Mouse (Mus musculus) urinary bladder, adult 2 months (tissue): Measurements from ENCODE around the gene Mcl1. TPM values are rescaled to one million over a fixed set of nuclear protein-coding genes. Genes with fewer than 3 reads are reported as not detected.
"Not testable (repeated sequence)": the region's sequence is repeated elsewhere in the genome, so short reads cannot be mapped to it uniquely, and the experiment has no call there.

Source experiments
- DNase-seq: peaks from one replicate; pipeline ENCODE4 v3.0.0; 2022; ENCODE audit warnings: low spot score
- polyA plus RNA-seq: library from polyadenylated mRNA; depleted of rRNA; stranded (reverse); fragments of >200 nt; gene quantifications from 2 replicates; pipeline ENCODE4 v1.2.3, GENCODE M21; 2012

The Mcl1 gene
- polyA plus RNA-seq, 1 experiment: 106 TPM

DNA sequence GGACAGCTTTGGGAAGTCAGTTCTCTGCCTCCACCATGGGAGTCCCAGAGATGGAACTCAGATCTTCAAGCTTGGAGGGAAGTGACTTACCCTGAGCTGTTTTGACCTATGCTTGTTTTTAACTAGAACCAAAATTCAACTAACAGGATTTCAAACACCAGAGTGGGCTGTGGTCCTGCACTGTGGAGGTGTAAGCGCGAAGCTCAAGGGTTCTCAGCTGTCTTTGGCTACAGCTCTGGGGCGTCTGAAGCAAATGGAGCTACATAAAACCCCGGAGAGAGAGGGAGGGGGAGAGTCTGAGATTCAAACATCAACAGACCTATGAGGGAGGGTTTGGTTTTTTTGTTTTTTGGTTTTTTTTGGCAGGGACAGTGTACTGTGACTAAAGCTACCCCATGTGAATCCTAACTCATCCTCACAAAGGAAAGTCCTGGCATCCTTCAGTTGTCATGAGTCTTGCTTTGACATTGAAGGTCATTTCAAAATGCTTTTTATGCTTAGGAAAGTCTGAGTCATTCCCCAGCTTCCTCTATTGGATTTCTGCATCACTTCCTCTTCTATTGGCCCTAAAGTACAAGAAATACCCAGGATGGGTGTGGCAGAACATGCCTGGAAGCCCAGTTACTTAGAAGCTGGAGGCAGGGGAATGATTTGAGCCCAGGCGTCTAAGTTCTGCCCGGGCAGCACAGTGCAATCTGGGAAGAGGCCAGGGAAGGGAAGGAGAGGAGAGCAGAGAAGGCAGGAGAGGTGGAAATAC is 8.1 kb upstream of the Mcl1 start:
- no peak for DNase-seq

DNA sequence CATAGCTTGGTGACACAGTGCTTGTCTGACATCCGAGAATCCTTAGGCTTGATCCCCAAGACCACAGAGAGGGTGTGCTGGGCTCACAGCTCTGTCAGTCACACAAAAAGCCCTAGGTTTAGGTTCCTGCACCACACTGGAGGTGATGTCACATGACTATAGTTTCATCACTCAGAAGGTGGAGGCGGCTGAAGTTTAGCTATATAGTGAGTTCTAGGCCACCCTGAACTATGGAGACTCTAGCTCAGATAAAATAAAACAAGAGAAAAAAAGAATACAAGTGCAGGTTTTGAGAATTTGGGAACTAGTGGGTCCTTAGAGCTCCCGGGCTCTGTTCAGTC is 7.6 kb upstream of the Mcl1 start:
- no peak for DNase-seq

DNA sequence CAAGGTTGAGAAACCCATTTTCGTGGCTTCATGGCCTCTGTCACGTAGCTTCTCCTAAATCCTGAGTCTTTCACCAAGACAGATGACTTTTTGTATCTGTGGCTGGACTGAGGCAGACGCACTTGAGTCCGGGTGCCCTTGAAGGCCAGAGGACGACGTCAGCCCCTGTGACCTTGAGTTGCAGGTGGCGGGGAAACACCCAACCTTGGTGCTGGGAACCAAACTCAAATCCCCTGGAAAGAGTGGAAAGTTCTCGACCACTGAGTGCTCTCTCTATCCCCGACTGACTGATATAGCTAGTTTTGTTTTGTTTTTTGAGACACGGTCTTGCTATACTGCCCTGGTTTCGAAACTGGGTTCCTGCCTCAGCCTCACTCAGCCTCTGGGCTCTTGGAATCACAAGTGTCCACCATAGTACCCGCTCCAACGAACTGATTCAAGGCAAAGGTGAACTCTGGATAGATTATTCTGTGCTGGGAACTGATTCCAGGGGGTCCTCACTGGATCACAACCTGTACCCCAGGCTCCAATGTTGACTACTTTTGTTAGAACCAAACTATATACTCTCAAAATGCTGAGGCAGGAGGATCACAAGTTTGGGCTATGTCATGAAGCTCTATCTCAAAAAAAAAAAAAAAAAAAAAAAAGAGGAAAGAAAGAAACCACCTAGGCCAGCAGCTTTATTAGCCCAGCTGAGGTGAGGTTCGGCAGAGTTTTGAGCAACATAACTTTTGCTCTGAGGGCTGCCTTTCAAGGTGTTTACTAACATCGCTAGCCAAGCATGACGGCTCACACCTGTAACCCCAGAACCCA is 7.0 kb upstream of the Mcl1 start:
- DNase-seq: no peak

DNA sequence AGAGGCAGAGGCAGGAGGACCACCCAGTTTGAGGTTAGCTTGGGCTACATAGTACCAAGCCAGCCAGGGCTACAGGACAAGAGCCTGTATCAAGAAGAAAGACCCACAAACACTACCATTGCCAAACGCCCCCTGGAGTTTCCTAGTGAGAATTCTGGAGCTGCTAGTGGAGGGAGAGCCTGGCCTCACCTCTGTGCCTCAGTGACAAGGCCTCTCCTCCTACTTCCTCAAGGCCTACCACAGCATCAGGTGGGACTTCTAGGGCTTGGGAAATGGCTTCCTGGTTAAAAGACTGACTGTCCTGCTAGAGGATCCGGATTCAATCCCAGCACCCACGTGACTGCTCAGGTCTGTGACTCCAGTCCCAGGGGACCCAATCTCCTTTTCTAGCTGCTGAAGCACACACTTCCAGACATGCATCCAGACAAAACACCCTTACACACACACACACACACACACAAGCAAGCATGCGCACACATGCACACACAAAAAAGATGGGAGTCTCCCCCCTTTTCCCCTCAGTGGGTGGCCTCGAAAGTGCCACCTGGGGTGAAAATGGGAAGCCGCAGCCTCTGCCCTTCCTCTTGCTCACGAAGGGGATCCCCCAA is 6.3 kb upstream of the Mcl1 start:
- DNase-seq: no peak

- DNase-seq: no peak
Observed at GRCm38 (mm10) chr3:95652871-95653270, 5.7 kb upstream of the Mcl1 start.

- no peak for DNase-seq
Observed at GRCm38 (mm10) chr3:95653473-95654034, 5.0 kb upstream of the Mcl1 start.

- DNase-seq: not testable (repeated sequence)
Observed at GRCm38 (mm10) chr3:95654371-95654770, 4.2 kb upstream of the Mcl1 start.

GRCm38 (mm10) chr3:95655437-95655836 is 3.2 kb upstream of the Mcl1 start:
- DNase-seq: no peak

DNA sequence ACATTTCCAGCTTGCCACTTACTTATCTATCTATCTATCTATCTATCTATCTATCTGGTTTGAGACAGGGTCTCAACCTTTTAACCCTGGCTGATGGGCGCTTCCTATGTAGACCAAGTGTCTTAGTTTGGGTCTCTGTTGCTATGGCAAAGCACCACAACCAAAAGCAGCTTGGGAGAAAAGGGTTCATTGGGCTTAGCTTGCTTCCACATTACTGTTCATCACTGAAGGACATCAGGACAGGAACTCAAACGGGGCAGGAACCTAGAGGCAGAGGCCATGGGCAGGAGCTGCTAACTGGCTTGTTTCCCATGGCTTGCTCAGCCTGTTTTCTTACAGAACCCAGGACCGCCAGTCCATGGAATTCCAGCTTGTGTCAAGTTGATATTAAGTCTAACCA is 1.5 kb upstream of the Mcl1 start:
- DNase-seq: no peak

DNA sequence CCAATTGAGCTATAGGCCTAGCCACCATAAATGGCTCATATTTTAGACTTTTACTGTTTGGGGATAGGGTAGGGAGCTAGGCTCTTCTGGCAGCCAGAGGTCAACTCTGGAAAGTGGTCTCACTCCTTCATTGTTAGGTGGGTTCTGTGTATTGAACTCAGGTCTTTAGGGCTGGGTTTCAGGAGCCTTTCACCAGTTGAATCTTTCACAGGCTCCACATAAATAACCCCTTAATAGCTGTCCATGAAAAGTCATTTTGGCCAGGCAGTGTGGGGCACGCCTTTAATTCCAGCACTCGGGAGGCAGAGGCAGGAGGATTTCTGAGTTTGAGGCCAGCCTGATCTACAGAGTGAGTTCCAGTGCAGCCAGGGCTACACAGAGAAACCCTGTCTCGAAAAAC is 877 bp upstream of the Mcl1 start:
- no peak for DNase-seq

DNA sequence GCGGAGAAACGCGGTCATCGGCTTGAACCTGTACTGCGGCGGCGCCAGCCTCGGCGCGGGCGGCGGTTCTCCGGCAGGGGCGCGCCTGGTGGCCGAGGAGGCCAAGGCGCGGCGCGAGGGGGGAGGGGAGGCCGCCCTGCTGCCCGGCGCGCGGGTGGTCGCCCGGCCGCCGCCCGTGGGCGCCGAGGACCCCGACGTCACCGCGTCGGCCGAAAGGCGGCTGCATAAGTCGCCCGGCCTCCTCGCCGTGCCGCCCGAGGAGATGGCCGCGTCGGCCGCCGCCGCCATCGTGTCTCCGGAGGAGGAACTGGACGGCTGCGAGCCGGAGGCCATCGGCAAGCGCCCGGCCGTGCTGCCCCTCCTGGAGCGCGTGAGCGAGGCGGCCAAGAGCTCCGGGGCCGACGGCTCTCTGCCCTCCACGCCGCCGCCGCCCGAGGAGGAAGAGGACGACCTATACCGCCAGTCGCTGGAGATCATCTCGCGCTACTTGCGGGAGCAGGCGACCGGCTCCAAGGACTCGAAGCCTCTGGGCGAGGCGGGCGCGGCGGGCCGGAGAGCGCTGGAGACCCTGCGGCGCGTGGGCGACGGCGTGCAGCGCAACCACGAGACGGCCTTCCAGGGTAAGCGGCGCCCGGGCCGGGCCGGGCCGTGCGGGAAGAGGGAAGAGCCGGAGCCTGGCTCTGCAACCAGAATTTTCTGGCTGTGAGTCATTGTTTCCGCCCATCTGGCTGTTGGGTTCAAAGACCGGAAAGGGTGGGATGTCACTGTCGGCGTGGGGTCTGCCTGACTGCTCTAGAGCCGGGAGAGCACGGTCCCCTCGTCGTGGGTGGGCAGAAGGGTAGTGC is 502 bp downstream of the Mcl1 start:
- peak; percentile 67 for DNase-seq

DNA sequence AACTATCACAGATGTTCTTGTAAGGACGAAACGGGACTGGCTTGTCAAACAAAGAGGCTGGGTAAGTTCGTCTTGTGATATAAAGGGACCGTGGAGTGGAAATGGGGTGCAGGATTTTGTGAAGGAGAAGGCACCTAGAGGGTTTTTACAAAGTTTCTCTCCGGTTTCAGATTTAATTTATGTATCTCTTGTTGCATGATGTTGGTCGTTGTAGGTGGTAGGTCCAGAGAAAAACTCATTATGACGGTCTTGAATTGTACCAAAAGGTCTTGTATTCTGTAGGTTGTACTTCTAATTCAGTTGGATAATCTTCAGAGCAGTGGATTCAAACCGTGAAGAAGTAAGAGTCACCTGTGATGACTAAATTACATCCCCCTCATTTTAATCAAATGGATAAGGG is 1.4 kb downstream of the Mcl1 start:
- no peak for DNase-seq

GRCm38 (mm10) chr3:95660788-95661478 is 2.3 kb downstream of the Mcl1 start:
- no peak for DNase-seq

DNA sequence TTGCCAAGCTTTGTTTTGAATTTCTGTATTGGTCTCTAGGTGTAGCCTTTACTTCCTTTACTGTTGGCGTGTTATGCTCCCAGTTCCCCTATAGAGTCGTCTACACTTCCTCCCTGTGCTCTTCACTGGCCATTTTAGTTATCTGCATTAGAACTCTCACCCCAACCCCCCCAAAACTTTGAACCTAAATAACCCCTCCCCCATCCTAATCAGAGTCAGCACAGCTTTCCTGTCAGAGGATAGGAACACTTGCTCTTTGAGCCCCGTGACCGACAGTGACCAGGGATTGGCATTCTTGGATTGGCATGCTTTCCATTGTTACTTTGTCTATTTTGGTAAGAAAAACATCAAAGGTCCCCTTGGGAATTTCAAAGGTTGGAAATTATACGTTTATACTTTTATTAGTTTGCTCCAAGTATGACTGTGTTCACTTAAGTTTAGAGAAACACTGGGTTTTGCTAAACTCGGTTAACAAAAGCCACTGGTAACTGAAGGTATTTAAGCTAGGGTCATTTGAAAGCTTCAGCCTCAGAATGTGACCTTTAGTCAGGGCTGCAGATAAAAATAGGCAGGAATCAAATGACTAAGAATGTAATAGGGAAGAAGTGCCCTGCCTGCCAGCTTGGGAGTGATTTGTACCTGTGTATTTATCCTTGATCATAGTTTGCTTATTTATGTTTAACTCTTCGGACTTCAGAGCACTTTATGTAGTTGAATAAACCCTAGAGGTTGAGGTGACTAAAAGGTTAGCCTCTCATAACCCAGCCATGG is 3.5 kb downstream of the Mcl1 start:
- DNase-seq: no peak

GRCm38 (mm10) chr3:95662724-95663449 is 4.3 kb downstream of the Mcl1 start:
- no peak for DNase-seq

DNA sequence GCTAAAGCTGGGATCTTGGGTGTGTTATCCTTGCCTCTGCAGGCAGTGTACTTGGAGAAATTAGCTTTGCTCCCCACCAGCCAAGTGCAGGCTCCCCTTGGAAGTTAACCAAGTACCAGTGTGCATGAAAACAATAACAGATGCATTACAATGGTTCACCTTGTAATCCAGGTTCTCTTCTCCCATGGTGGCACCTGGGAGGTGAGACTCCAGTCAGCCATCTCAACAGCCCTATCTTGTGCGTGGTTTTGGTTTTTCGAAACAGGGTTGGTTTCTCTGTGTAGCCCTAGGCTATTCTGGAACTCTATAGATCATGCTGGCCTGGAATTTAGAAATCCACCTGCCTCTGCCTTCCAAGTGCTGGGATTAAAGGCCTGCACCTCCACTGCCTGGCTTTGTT is 4.9 kb downstream of the Mcl1 start:
- no peak for DNase-seq

GRCm38 (mm10) chr3:95663969-95664608 is 5.5 kb downstream of the Mcl1 start:
- no peak for DNase-seq

GRCm38 (mm10) chr3:95664940-95665352 is 6.4 kb downstream of the Mcl1 start:
- no peak for DNase-seq
